Mouse (Mus musculus) spleen, postnatal 14 days (tissue): ENCODE data around the gene Arid1b.
A peak's percentile ranks its signal among the peaks of the same experiment; 100 is the strongest.

Source experiments
- DNase-seq, 2 experiments: peaks; one replicate each; pipeline ENCODE4 v3.0.0; 2021 to 2022; ENCODE audit warnings: low spot score in 2 of 2

Arid1b gene

DNA sequence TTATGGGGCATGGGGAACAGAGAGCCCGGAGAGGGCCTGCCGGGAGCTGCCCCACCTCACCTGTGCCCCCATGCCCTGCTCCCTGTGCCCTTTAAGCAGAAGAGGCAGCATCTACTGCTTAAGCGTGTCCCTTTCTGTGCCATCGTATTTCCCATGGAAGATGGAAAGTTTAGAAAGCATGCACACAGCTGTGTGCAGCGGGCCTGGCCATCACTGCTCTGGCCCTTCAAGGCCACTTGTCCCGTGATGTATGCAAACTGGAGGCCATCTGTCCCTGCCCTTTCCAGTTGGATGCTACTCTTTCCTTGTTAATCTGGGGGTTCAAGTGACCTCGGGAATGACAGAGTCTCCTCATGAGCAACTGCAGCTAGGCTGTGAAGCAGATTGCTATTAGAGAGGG is 163.5 kb downstream of the Arid1b start:
- no peak for DNase-seq

GRCm38 (mm10) chr17:5162525-5162924 is 168.4 kb downstream of the Arid1b start:
- DNase-seq = no peak

DNA sequence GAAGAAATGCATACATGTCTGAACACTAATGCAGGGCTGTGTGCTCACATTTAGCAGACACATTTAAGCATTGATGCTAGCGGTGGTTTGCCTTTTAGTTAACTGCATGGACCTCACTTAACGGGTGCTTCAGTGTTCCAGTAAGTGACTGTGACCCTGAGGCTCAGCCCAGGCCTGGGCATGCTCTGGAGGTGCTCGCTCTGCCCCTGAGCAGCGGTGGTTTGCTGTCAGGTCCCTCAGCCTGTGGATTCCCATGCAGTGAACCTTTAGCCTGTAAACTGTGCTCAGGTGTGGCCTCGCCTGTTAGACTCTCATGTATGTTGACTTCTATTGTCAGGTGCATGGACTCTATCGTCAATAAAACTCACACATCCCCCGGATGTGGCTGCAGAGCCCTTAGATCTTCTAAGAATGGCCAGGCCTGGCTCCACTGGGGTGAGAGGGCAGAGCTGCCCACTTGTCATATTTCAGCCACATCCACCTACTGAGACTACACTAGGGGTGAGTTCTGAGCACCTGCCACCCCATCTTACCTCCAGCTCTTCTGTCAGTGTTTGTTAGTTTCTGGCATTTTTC is 169.2 kb downstream of the Arid1b start:
- DNase-seq = no peak

DNA sequence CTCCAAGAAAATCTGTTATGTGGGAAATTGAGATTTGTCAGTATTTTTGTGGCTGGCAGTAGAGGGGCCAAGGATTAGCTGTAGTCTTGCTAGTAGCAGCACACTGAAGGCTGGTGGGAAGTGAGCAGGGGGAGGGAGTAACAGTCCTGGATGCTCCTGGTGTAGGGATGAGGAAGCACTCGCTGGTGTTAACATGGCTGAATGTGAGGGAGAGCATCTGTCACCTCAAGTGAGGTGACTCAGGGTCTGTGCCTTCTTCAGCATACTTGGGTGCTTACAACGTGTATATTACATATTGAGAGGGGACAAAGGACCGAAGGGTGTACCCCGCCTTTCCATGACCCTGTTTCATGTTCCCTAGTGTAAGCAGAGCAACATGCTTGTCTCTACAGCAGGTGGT is 170.7 kb downstream of the Arid1b start:
- no peak for DNase-seq

GRCm38 (mm10) chr17:5165201-5165825 is 171.2 kb downstream of the Arid1b start:
- DNase-seq = no peak

DNA sequence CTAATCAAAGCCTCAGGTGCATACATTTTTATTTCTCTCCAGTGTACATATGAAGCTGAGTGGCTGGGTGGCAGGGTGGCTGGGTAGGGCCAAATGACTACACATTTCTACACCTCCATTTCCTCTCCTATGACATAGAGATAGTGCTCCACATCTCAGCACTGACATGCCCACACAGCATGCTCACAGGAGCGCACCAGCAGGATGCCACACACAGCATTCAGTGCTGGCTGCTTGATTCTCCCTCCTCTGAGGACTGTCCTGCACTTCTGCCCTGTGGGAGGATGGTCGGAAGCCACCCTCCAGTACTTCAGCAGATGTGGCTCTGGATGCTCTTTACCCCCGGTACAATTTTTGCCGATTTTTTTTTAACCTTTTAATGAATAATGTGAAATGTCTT is 172.0 kb downstream of the Arid1b start:
- no peak for DNase-seq

- DNase-seq = no peak
Measured at GRCm38 (mm10) chr17:5168046-5168445, 173.9 kb downstream of the Arid1b start.

GRCm38 (mm10) chr17:5168640-5169039 is 174.5 kb downstream of the Arid1b start:
- DNase-seq = no peak

DNA sequence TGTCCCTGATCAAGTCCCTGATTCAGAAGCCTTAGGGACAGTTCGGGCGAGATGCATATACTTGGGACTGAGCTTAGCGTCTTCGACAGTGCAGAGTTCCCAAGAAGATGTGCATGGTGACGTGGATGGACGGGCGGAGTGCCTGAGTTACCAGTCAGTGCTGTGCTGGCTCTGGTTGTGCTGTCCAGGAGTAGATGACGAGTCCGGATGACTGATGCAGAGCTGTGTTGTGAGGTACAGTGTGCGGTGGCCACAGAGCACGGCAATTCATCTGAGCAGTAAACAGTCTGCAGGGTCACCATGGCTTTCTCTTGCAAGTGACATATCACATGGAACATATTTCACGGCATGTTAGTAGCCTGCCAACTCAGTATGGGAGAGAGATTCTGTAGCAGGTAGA is 176.2 kb downstream of the Arid1b start:
- no peak for DNase-seq

GRCm38 (mm10) chr17:5171467-5171866 is 177.3 kb downstream of the Arid1b start:
- DNase-seq = no peak

DNA sequence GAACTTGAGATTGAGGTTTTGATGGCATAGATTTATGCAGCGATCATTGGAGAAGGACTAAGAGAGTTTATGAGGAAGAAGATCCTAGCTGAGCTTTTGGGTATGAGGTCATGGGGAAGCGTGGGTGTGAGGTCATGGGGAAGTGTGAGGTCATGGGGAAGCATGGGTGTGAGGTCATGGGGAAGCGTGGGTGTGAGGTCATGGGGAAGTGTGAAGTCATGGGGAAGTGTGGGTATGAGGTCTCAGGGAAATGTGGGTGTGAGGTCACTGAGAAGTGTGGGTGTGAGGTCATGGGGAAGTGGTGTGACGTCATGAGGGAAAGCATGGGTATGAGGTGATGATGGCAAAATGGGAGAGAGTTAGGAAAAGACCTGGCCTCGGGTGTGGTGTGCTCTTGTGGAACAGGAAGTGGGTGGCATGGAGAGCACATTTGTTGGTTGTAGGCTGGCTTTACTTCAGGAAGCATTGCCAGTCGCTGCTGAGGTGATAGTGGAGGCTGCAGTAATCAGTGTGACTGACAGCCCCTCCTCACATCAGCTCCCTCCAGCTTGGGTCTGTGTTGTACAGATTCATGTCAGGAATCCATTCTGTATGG is 180.4 kb downstream of the Arid1b start:
- DNase-seq = no peak

GRCm38 (mm10) chr17:5175535-5175934 is 181.4 kb downstream of the Arid1b start:
- DNase-seq = no peak

- no peak for DNase-seq
Measured at GRCm38 (mm10) chr17:5176315-5176714, 182.2 kb downstream of the Arid1b start.

DNA sequence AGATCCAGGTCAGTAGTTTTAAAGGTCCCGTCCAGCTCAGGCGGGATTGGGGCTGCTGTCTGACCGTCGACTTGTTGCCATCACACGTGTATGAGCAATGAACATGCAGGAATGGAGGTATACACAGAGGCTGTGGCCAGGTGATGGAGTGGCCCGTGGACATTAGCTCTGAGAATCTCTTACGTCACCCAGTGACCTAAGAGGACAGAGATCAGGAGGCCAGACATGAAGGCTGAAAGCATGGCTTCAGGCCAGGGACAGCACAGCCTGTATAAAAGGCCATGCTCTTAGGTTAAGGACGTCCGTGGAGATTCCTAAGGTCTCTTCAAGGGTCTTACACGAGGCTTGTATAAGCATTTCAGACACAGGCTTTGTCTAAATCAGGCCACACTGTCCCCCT is 184.4 kb downstream of the Arid1b start:
- no peak for DNase-seq

- DNase-seq = no peak
Measured at GRCm38 (mm10) chr17:5179004-5179403, 184.9 kb downstream of the Arid1b start.

DNA sequence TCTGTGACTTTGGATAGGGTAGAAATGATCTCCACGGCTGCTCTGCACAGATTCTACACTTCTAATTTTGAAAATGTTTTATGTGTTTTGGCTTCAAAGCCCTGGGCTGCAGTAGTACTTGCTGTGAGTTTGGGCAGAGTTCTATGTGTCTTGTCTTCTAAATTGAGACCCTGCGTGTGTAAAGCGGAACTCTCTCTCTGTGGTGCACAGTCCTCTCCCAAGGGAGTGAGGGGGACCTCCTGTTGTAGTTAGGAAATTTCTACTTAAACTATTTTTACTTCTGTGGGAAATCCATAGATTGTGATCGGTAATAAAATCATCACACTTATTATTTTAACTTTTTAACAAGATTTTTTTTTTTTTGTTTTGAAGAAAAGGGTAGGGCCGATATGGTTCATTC is 185.3 kb downstream of the Arid1b start:
- DNase-seq = no peak

DNA sequence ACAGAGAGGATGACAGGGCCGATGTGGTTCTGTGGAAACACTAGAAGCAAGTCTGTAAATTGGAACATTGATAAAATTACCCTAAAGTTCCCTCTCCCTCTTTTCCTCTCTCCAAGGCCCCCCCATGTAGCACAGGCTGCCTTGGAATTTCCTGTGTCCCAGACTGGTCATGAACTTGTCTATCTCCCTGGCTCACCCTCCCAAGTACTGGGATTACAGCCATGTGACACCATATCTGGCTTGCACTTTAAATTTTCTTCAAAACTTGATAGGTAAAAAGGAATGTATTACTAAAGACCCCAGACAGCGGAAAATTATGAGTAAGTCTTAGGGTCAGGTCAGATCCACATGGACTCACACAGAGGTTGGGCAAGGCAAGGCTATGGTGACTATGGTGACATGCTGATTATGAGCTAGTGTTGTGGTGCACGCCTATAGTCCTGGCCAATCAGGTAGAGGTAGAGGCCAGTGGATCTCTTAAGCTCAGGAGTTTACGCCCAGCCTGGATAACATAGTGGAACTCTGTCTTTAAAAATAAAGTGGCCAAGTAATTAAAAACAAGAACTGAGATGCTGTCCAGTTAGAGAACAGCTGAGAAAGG is 185.9 kb downstream of the Arid1b start:
- no peak for DNase-seq

GRCm38 (mm10) chr17:5180925-5181324 is 186.8 kb downstream of the Arid1b start:
- no peak for DNase-seq

- no peak for DNase-seq
Measured at GRCm38 (mm10) chr17:5182493-5182892, 188.4 kb downstream of the Arid1b start.

GRCm38 (mm10) chr17:5185501-5185900 is 191.4 kb downstream of the Arid1b start:
- DNase-seq = no peak

GRCm38 (mm10) chr17:5187546-5187945 is 193.4 kb downstream of the Arid1b start:
- peak in 1 of 2 experiments; percentile 28 for DNase-seq

DNA sequence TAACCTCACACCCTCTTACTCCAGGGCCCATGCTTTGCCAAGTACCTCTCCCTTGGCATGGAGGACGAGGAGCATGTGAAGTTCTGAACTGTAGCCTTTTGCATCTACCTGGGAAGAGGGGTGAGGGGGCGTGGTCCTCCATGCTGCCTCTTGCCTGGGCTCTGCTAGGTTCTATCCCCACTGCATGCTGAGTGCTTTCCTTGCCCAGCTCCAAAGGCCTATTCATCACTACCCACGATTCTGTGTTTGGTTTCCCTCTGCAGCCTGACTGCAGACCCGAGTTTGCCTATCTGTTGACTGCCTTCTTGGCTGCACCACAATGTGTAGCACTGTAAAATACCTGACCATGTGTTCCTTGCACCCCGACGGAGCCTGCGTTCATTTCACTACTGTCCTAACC is 194.3 kb downstream of the Arid1b start:
- DNase-seq = no peak
